Mouse (Mus musculus): ENCODE results near the gene Nrip1.
A peak's percentile ranks its signal among the peaks of the same experiment; 100 is the strongest.
"Not testable (repeated sequence)": the region's sequence is repeated elsewhere in the genome, so short reads cannot be mapped to it uniquely, and the experiment has no call there.

Nrip1 gene

GRCm38 (mm10) chr16:76373671-76374091 lies at the start of gene Nrip1:
Gene Nrip1, minus strand, starts transcription at chr16:76373827.
- DNase-seq (ENCODE audit: low read depth, low spot score) = no peak

GRCm38 (mm10) chr16:76422531-76422930 lies 48.9 kb upstream of the Nrip1 start:
- DNase-seq (ENCODE audit: low read depth, low spot score) = no peak

GRCm38 (mm10) chr16:76419849-76420248 lies 46.2 kb upstream of the Nrip1 start:
- DNase-seq (ENCODE audit: low read depth, low spot score) = no peak

GRCm38 (mm10) chr16:76416477-76416876 lies 42.9 kb upstream of the Nrip1 start:
- DNase-seq (ENCODE audit: low read depth, low spot score) = no peak

- DNase-seq (ENCODE audit: low read depth, low spot score) = no peak
These were observed 42.4 kb upstream of the Nrip1 start for GRCm38 (mm10) chr16:76416060-76416438.

- DNase-seq (ENCODE audit: low read depth, low spot score) = no peak
These were observed 41.9 kb upstream of the Nrip1 start for GRCm38 (mm10) chr16:76415407-76416059.

GRCm38 (mm10) chr16:76414528-76414927 lies 40.9 kb upstream of the Nrip1 start:
- no peak for DNase-seq (ENCODE audit: low read depth, low spot score)

GRCm38 (mm10) chr16:76413581-76413980 lies 40.0 kb upstream of the Nrip1 start:
- no peak for DNase-seq (ENCODE audit: low read depth, low spot score)

- DNase-seq (ENCODE audit: low read depth, low spot score) = no peak
These were observed 35.7 kb upstream of the Nrip1 start for GRCm38 (mm10) chr16:76409355-76409722.

GRCm38 (mm10) chr16:76408696-76409354 lies 35.2 kb upstream of the Nrip1 start:
- no peak for DNase-seq (ENCODE audit: low read depth, low spot score)

GRCm38 (mm10) chr16:76408241-76408640 lies 34.6 kb upstream of the Nrip1 start:
- DNase-seq (ENCODE audit: low read depth, low spot score) = no peak

GRCm38 (mm10) chr16:76407321-76407920 lies 33.8 kb upstream of the Nrip1 start:
- DNase-seq (ENCODE audit: low read depth, low spot score) = no peak

GRCm38 (mm10) chr16:76406897-76407296 lies 33.3 kb upstream of the Nrip1 start:
- DNase-seq (ENCODE audit: low read depth, low spot score) = no peak

- no peak for DNase-seq (ENCODE audit: low read depth, low spot score)
These were observed 32.7 kb upstream of the Nrip1 start for GRCm38 (mm10) chr16:76406319-76406718.

GRCm38 (mm10) chr16:76403305-76403704 lies 29.7 kb upstream of the Nrip1 start:
- not testable (repeated sequence) for DNase-seq (ENCODE audit: low read depth, low spot score)

GRCm38 (mm10) chr16:76396512-76396911 lies 22.9 kb upstream of the Nrip1 start:
- DNase-seq (ENCODE audit: low read depth, low spot score) = no peak

GRCm38 (mm10) chr16:76393267-76393666 lies 19.6 kb upstream of the Nrip1 start:
- DNase-seq (ENCODE audit: low read depth, low spot score) = no peak

GRCm38 (mm10) chr16:76386496-76386895 lies 12.9 kb upstream of the Nrip1 start:
- DNase-seq (ENCODE audit: low read depth, low spot score) = no peak

GRCm38 (mm10) chr16:76386071-76386470 lies 12.4 kb upstream of the Nrip1 start:
- no peak for DNase-seq (ENCODE audit: low read depth, low spot score)

GRCm38 (mm10) chr16:76377211-76377610 lies 3.6 kb upstream of the Nrip1 start:
- DNase-seq (ENCODE audit: low read depth, low spot score) = no peak

GRCm38 (mm10) chr16:76376661-76377060 lies 3.0 kb upstream of the Nrip1 start:
- no peak for DNase-seq (ENCODE audit: low read depth, low spot score)

- DNase-seq (ENCODE audit: low read depth, low spot score) = peak; percentile 83
These were observed 576 bp downstream of the Nrip1 start for GRCm38 (mm10) chr16:76372941-76373561.
